Mouse (Mus musculus): Measurements from ENCODE around the gene Iyd. TPM values are rescaled to one million over a fixed set of nuclear protein-coding genes. Genes with fewer than 3 reads are reported as not detected.

The Iyd gene
- polyA plus RNA-seq, 2 experiments = 3.8 to 9.8 TPM

DNA sequence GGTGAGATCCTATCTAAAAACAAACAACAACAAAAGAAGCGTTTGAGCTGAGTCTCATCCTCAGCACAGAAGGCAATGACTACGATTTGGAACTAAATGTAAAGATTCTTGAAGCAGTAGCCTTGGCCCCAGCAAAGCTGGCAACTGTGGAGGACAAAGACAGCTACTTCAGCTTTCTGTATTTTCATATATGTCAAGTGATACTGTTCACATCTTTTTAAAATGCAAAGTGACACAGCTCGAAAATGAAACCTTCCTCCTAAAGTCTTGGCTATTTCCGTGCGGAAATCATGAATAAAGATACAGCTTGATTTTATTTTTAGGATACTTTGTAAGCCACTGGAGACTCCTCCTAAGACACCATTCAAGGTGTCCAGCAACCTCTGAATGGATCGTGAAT is 26.1 kb upstream of the Iyd start:
- H3K36me3 ChIP-seq (replicated peaks; ENCODE audit: control insufficient read depth, insufficient read depth, low read depth) = no peaks in the 10 kb centered on the region
- TF ChIP-seq EP300 (IDR thresholded peaks at IDR 0.05; ENCODE audit: low read depth) = no peak
- no peak for TF ChIP-seq CTCF (IDR thresholded peaks at IDR 0.05; ENCODE audit: low read depth)
- H3K9me3 ChIP-seq (ENCODE audit: control insufficient read depth, low read length) = no peaks in the 10 kb centered on the region
- WGBS (ENCODE audit: insufficient replicate concordance) = 50% methylated on average over 6 of the region's 6 CpGs
- no peak overlapping the region for H3K4me3 ChIP-seq (ENCODE audit: insufficient read depth in 1 of 2, low read depth in 2 of 2, low read length in 2 of 2)
- H3K4me2 ChIP-seq (ENCODE audit: low read depth) = no peak overlapping the region
- H3K27me3 ChIP-seq (ENCODE audit: control insufficient read depth, insufficient read depth, low read length) = no peaks in the 10 kb centered on the region
- H3K4me1 ChIP-seq (replicated peaks; ENCODE audit: control insufficient read depth in 2 of 2, insufficient read depth in 2 of 2, low read length in 1 of 2) = no peaks in the 10 kb centered on the region
- DNase-seq (ENCODE audit: low read depth in 3 of 3, low spot score in 3 of 3) = no peak
- ATAC-seq (ENCODE audit: insufficient read depth) = no peak
- no peak overlapping the region for H3K9ac ChIP-seq (replicated peaks)
- H3K27ac ChIP-seq = no peak overlapping the region

DNA sequence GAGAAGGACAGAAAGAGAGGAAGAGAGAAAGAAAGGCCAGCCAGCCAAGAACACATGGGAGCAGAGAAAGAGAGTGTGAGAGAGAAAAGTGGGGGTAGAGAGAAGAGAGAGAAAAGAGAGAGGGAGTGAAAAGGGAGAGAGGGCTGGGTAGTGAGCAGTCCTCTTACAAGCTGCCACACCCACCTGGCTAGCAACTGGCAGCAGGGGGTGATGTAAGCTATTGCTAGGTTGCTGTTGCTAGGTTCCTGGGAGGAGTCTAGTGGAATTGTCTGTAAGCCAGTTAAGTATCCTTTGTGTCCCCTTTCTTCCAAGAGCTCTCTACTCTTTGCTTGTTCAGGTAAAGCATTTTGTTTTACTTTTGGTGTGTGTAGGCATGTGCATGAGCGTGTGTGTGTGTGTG is 25.4 kb upstream of the Iyd start:
- no peak overlapping the region for H3K9ac ChIP-seq (replicated peaks)
- 56% methylated on average over 1 of the region's 1 CpGs for WGBS (ENCODE audit: insufficient replicate concordance)
- H3K4me2 ChIP-seq (ENCODE audit: low read depth) = no peak overlapping the region
- no peak for DNase-seq (ENCODE audit: low read depth in 3 of 3, low spot score in 3 of 3)
- no peak for ATAC-seq (ENCODE audit: insufficient read depth)
- no peaks in the 10 kb centered on the region for H3K36me3 ChIP-seq (replicated peaks; ENCODE audit: control insufficient read depth, insufficient read depth, low read depth)
- H3K4me3 ChIP-seq (ENCODE audit: insufficient read depth in 1 of 2, low read depth in 2 of 2, low read length in 2 of 2) = no peak overlapping the region
- no peaks in the 10 kb centered on the region for H3K27me3 ChIP-seq (ENCODE audit: control insufficient read depth, insufficient read depth, low read length)
- H3K4me1 ChIP-seq (replicated peaks; ENCODE audit: control insufficient read depth in 2 of 2, insufficient read depth in 2 of 2, low read length in 1 of 2) = no peaks in the 10 kb centered on the region
- TF ChIP-seq EP300 (IDR thresholded peaks at IDR 0.05; ENCODE audit: low read depth) = no peak
- no peak for TF ChIP-seq CTCF (IDR thresholded peaks at IDR 0.05; ENCODE audit: low read depth)
- no peak overlapping the region for H3K27ac ChIP-seq
- H3K9me3 ChIP-seq (ENCODE audit: control insufficient read depth, low read length) = no peaks in the 10 kb centered on the region

DNA sequence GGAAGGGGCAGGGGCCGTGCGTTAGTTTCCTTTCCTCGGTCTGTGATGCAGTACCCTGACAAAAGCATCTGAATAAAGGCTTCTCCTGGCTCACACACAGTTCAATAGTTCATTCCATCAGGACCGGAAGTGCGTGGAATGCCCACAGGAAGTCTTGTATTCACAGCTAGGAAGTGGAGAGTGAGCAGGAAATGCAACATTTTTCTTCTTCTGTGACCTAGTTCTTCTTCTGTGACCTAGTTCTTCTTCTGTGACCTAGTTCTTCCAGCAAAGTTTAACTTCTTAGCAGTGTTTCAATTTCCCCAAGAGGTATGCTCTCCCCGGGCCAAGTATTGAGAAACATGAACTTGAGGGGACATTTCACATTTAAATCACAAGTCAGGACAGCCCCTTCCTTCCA is 23.6 kb upstream of the Iyd start:
- no peak for ATAC-seq (ENCODE audit: insufficient read depth)
- TF ChIP-seq CTCF (IDR thresholded peaks at IDR 0.05; ENCODE audit: low read depth) = no peak
- WGBS (ENCODE audit: insufficient replicate concordance) = 27% methylated on average over 6 of the region's 6 CpGs

DNA sequence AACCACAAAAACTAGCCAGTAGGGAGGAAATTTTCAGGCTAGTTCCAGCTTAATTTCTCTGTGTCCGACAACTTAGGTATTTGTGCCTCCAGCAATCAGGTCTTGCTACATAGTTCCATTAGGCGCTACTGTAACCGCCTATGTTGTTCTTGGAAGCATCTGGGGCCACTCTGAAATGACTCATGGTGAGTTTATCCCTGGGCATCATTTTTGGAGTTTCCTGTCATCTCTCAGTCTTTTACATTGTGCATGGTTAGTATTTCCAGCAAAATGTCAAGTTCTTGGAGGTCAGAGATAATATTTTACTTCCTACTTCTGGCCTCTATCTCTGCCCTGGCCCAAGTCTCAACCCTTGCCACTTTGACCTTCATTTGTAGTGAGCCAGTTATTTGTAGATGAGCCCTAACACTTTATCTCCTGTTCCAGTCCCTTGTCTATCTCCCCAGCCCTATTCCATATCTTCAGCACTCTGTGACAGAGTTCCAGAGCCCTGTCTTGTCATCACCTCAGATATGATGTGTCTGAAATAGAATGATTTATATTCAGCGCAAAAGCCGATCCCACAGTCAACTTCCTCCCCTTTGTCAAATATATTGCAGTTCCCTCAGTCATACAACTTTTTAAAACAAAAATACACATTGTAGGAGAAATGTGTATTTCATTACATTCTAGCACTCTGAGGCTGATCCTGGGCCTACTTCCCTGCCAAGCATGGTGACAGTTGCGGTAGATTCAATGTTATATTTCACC is 16.8 kb upstream of the Iyd start:
- H3K4me2 ChIP-seq (ENCODE audit: low read depth) = no peak overlapping the region
- no peak overlapping the region for H3K9ac ChIP-seq (replicated peaks)
- no peaks in the 10 kb centered on the region for H3K36me3 ChIP-seq (replicated peaks; ENCODE audit: control insufficient read depth, insufficient read depth, low read depth)
- no peaks in the 10 kb centered on the region for H3K27me3 ChIP-seq (ENCODE audit: control insufficient read depth, insufficient read depth, low read length)
- whole genome bisulfite sequencing (ENCODE audit: insufficient replicate concordance) = 50% methylated on average over 6 of the region's 6 CpGs
- ATAC-seq (ENCODE audit: insufficient read depth) (no peak), DNase-seq (ENCODE audit: low read depth in 3 of 3, low spot score in 3 of 3) (no peak)
- TF ChIP-seq EP300 (IDR thresholded peaks at IDR 0.05; ENCODE audit: low read depth) = no peak
- no peak for TF ChIP-seq CTCF (IDR thresholded peaks at IDR 0.05; ENCODE audit: low read depth)
- H3K4me1 ChIP-seq (replicated peaks; ENCODE audit: control insufficient read depth in 2 of 2, insufficient read depth in 2 of 2, low read length in 1 of 2) = no peaks in the 10 kb centered on the region
- H3K27ac ChIP-seq = no peak overlapping the region
- no peaks in the 10 kb centered on the region for H3K9me3 ChIP-seq (ENCODE audit: control insufficient read depth, low read length)
- no peak overlapping the region for H3K4me3 ChIP-seq (ENCODE audit: insufficient read depth in 1 of 2, low read depth in 2 of 2, low read length in 2 of 2)

More for the DNA sequence above, 23.6 kb upstream of the Iyd start:
- Histone ChIP-seq H3K4me2 (ENCODE audit: low read depth) (no peak overlapping the region), H3K4me1 (replicated peaks; ENCODE audit: control insufficient read depth in 2 of 2, insufficient read depth in 2 of 2, low read length in 1 of 2) (no peaks in the 10 kb centered on the region), H3K27me3 (ENCODE audit: control insufficient read depth, insufficient read depth, low read length) (no peaks in the 10 kb centered on the region), H3K9me3 (ENCODE audit: control insufficient read depth, low read length) (no peaks in the 10 kb centered on the region), H3K27ac (no peak overlapping the region), H3K9ac (replicated peaks) (no peak overlapping the region), H3K36me3 (replicated peaks; ENCODE audit: control insufficient read depth, insufficient read depth, low read depth) (no peaks in the 10 kb centered on the region), H3K4me3 (ENCODE audit: insufficient read depth in 1 of 2, low read depth in 2 of 2, low read length in 2 of 2) (no peak overlapping the region)
- no peak for DNase-seq (ENCODE audit: low read depth in 3 of 3, low spot score in 3 of 3)

DNA sequence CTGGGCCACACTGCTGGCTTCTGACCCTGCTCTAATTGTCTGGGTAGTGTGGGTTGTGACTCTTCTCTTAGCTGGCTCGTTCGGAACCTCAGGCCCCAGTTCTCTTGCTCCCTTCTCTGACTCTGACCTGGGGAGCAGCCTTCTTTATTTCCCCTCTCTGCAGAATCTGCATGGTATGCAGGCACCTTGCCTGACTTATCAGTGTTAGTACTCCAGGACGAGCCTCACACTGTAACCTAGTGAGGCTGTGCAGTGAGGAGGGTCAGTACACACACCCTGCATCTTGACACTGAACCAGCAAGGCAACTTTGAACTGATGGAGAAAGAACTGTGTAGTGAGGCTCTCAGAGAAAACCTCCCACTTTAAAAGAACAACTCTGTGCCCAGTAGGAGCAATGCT is 15.5 kb upstream of the Iyd start:
- H3K4me1 ChIP-seq (replicated peaks; ENCODE audit: control insufficient read depth in 2 of 2, insufficient read depth in 2 of 2, low read length in 1 of 2) = no peaks in the 10 kb centered on the region
- no peaks in the 10 kb centered on the region for H3K9me3 ChIP-seq (ENCODE audit: control insufficient read depth, low read length)
- TF ChIP-seq CTCF (IDR thresholded peaks at IDR 0.05; ENCODE audit: low read depth) (no peak), EP300 (IDR thresholded peaks at IDR 0.05; ENCODE audit: low read depth) (no peak)
- WGBS (ENCODE audit: insufficient replicate concordance) = 46% methylated on average over 3 of the region's 3 CpGs
- H3K4me3 ChIP-seq (ENCODE audit: insufficient read depth in 1 of 2, low read depth in 2 of 2, low read length in 2 of 2) = no peak overlapping the region
- H3K27me3 ChIP-seq (ENCODE audit: control insufficient read depth, insufficient read depth, low read length) = no peaks in the 10 kb centered on the region
- no peak overlapping the region for H3K4me2 ChIP-seq (ENCODE audit: low read depth)
- ATAC-seq (ENCODE audit: insufficient read depth) (no peak), DNase-seq (ENCODE audit: low read depth in 3 of 3, low spot score in 3 of 3) (no peak)
- no peak overlapping the region for H3K9ac ChIP-seq (replicated peaks)
- no peak overlapping the region for H3K27ac ChIP-seq
- H3K36me3 ChIP-seq (replicated peaks; ENCODE audit: control insufficient read depth, insufficient read depth, low read depth) = no peaks in the 10 kb centered on the region
